Comparison of ENCODE assay signal across 8 mouse cellular contexts in the genomic region with DNA sequence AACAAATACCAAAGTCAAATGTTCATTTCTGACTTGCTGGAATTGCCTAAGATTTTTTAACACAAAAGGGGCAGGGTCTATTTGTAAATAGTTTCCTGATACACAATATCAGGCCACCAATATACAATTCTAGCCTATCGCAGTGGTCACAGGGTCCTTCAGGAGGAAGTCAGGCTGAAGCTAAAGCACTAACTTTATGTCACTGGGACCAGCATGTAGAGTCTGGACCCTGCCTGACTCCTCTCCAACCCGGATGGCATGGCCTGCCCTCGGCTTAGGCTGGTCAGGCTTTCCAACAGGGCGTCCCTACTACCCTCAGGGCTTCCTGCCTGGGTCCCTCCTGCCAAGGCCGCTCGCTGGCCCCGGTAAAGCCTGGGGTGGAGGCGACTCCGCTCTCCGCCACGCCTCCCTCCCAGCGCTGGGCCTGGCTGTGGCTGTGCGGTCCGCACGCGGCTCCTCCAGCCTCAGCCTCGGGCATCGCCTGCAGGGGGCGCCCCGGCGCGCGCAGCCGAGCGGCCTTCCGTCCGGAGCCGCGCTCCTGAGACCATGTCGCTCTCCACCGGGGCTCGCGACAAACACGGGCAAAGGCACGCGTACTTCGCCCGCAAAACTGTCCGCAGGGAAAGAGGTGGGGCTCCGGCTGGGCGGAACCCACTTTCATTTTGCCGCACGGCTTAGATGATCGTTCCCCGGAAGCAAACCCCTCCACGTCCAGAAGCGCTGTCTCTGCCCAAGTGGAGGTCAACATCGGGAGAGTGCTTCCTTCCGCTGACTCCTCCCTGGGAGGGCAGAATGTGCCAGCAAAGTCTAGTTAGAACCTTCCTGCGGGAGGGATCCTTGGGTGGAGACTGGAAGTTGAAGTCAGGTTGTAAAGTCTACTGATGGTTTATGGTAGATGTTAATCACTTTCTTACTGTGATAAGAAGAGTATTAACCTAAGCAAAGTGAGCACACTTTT. TPM values are rescaled to one million over a fixed set of nuclear protein-coding genes. Genes with fewer than 3 reads are reported as not detected.
DNase-seq lines count a peak whose midpoint lies in the region; ATAC-seq and TF ChIP-seq lines count a peak whose summit lies in the region.
"Not testable (repeated sequence)": the region's sequence is repeated elsewhere in the genome, so short reads cannot be mapped to it uniquely, and the experiment has no call there.

No protein-coding gene starts in this region.

- H3K4me3 ChIP-seq in intestine, postnatal 0 days (ENCODE audit: low read depth, low read length) = peak overlapping the region; percentile 43
- peak overlapping the region; percentile 55 for H3K4me3 ChIP-seq in midbrain, embryonic 10.5 days

- intact Hi-C loops in left cerebral cortex, postnatal 36 days (cut with DNase I) = loop anchor here (5.0 kb wide), 1 partner anchor 71 kb away; no protein-coding TSS in a partner anchor

- DNase-seq in adrenal gland, postnatal 10 days = peak; percentile 92
- peak; percentile 81 for DNase-seq in embryo, embryonic 9.5 days (ENCODE audit: extremely low spot score)
- peak; percentile 69 to 86 for DNase-seq in gastrocnemius, postnatal 4 days (ENCODE audit: low spot score in 2 of 2)
- peak; percentile 83 to 87 for DNase-seq in left cerebral cortex, postnatal 36 days (ENCODE audit: low spot score in 2 of 2)
- peak; percentile 81 for DNase-seq in midbrain, embryonic 10.5 days (ENCODE audit: low spot score)
- DNase-seq in right cerebral cortex, postnatal 4 days = peak; percentile 71
- DNase-seq in yolk sac, embryonic 10.5 days (ENCODE audit: low spot score) = peak; percentile 85

- H3K9me3 ChIP-seq in intestine, postnatal 0 days (ENCODE audit: control insufficient read depth); midbrain, embryonic 10.5 days (replicated peaks): not testable (repeated sequence)

- H3K4me1 ChIP-seq in intestine, postnatal 0 days (replicated peaks; ENCODE audit: control insufficient read depth, insufficient read depth, low read length) = not testable (repeated sequence)
- H3K4me1 ChIP-seq in midbrain, embryonic 10.5 days = peaks cover 13% of the 10 kb centered on the region

- H3K27ac ChIP-seq in intestine, postnatal 0 days (ENCODE audit: low read depth, low read length) = peak overlapping the region; percentile 64; the same call in 1 of the 2 replicates
- peak overlapping the region; percentile 78 for H3K27ac ChIP-seq in midbrain, embryonic 10.5 days (replicated peaks)

- TF ChIP-seq CTCF in intestine, postnatal 0 days (IDR thresholded peaks at IDR 0.05; ENCODE audit: low read depth) = peak; percentile 86

- peak; percentile 92 for ATAC-seq in intestine, postnatal 0 days

- not testable (repeated sequence) for H3K36me3 ChIP-seq in intestine, postnatal 0 days (ENCODE audit: control insufficient read depth, insufficient read depth)
- peaks cover 22% of the 10 kb centered on the region for H3K36me3 ChIP-seq in midbrain, embryonic 10.5 days

- peak overlapping the region; percentile 69 for H3K4me2 ChIP-seq in intestine, postnatal 0 days (replicated peaks; ENCODE audit: low read depth)

- peak overlapping the region; percentile 34; the same call in 1 of the 2 replicates for H3K9ac ChIP-seq in intestine, postnatal 0 days (ENCODE audit: low read depth, low read length)

- WGBS in intestine, postnatal 0 days = under 1% methylated on average over 50 of the region's 50 CpGs
- 1% methylated on average over 50 of the region's 50 CpGs for WGBS in midbrain, embryonic 10.5 days

- not testable (repeated sequence) for H3K27me3 ChIP-seq in intestine, postnatal 0 days (replicated peaks; ENCODE audit: control insufficient read depth, insufficient read depth, low read length); midbrain, embryonic 10.5 days (ENCODE audit: low read depth, poor library complexity, severe bottlenecking)

RNA-seq across cellular contexts. Expression of a gene that starts 21.3 kb away (rescaled TPM):
- 10 to 100 TPM; 21.7 to 24.6 TPM for total RNA-seq in adrenal gland, postnatal 10 days (2021)
- total RNA-seq in gastrocnemius, postnatal 4 days (2021) = 1 to 10 TPM; 1.6 to 1.9 TPM
- polyA plus RNA-seq in intestine, postnatal 0 days (2015; fragmentation: Nextera tagmentation; extraction: Ambion mirVana) = 18.1 and 19.0 TPM in 2 replicates
- total RNA-seq in left cerebral cortex, postnatal 36 days (2021) = 10 to 100 TPM; 25.0 to 28.3 TPM
- polyA plus RNA-seq in midbrain, embryonic 10.5 days (2016; fragmentation: Nextera tagmentation; extraction: Ambion mirVana) = 5.9 and 7.9 TPM in 2 replicates

RNA-seq across cellular contexts. Expression of a gene that starts 24.7 kb away (rescaled TPM):
- 10 to 100 TPM; 83.7 to 91.8 TPM for total RNA-seq in adrenal gland, postnatal 10 days (2021)
- 10 to 100 TPM; 61.6 to 72.7 TPM for total RNA-seq in gastrocnemius, postnatal 4 days (2021)
- 37.1 and 39.9 TPM in 2 replicates for polyA plus RNA-seq in intestine, postnatal 0 days (2015; fragmentation: Nextera tagmentation; extraction: Ambion mirVana)
- total RNA-seq in left cerebral cortex, postnatal 36 days (2021) = 10 to 100 TPM; 47.4 to 96.1 TPM
- 38.5 and 38.8 TPM in 2 replicates for polyA plus RNA-seq in midbrain, embryonic 10.5 days (2016; fragmentation: Nextera tagmentation; extraction: Ambion mirVana)

RNA-seq across cellular contexts. Expression of a gene that starts 25.1 kb away (rescaled TPM):
- 10 to 100 TPM; 36.5 to 48.1 TPM for total RNA-seq in adrenal gland, postnatal 10 days (2021)
- total RNA-seq in gastrocnemius, postnatal 4 days (2021) = 10 to 100 TPM; 25.7 to 25.8 TPM
- 61.3 and 65.1 TPM in 2 replicates for polyA plus RNA-seq in intestine, postnatal 0 days (2015; fragmentation: Nextera tagmentation; extraction: Ambion mirVana)
- total RNA-seq in left cerebral cortex, postnatal 36 days (2021) = 10 to 100 TPM; 52.3 to 53.2 TPM
- 30.6 and 35.9 TPM in 2 replicates for polyA plus RNA-seq in midbrain, embryonic 10.5 days (2016; fragmentation: Nextera tagmentation; extraction: Ambion mirVana)

RNA-seq across cellular contexts. Expression of a gene that starts 32.1 kb away (rescaled TPM):
- 1 to 10 TPM; 6.1 to 9.9 TPM for total RNA-seq in adrenal gland, postnatal 10 days (2021)
- 1 to 10 TPM; 1.0 to 1.5 TPM for total RNA-seq in gastrocnemius, postnatal 4 days (2021)
- polyA plus RNA-seq in intestine, postnatal 0 days (2015; fragmentation: Nextera tagmentation; extraction: Ambion mirVana) = 38.7 and 41.4 TPM in 2 replicates
- total RNA-seq in left cerebral cortex, postnatal 36 days (2021) = 1 to 10 TPM; 6.5 to 8.3 TPM
- 5.6 and 6.0 TPM in 2 replicates for polyA plus RNA-seq in midbrain, embryonic 10.5 days (2016; fragmentation: Nextera tagmentation; extraction: Ambion mirVana)

Comparison
In these comparisons a context has a peak if more than half of its experiments do, and no peak if none do; other contexts are left out.
1. Peak in every context shown above with its lines: DNase-seq, ATAC-seq, H3K4me3 ChIP-seq and H3K27ac ChIP-seq.
2. RNA of a gene that starts 21.3 kb away (total RNA-seq): 25.0 to 28.3 TPM in left cerebral cortex, postnatal 36 days and 21.7 to 24.6 TPM in adrenal gland, postnatal 10 days; 1.6 to 1.9 TPM in gastrocnemius, postnatal 4 days; every median in the first group is over 4 times any median in the second.